Mouse (Mus musculus) lung, embryonic 15.5 days (tissue): Measurements from ENCODE around the gene Cdc73. TPM values are rescaled to one million over a fixed set of nuclear protein-coding genes. Genes with fewer than 3 reads are reported as not detected.
"Not testable (repeated sequence)": the region's sequence is repeated elsewhere in the genome, so short reads cannot be mapped to it uniquely, and the experiment has no call there.

Experiments used
- ATAC-seq: fragments of 200-750 bp; cut with Nextera tagmentation; 2 replicates; pipeline ENCODE4 v1.8.0; 2017; ENCODE audit warnings: moderate number of reproducible peaks, borderline replicate concordance; ENCODE audit not compliant: low FRiP score, low TSS enrichment; ENCODE audit errors: extremely low read depth
- H3K27ac ChIP-seq: fragments of 300-500 bp; sonication (generic); 2 replicates; pipeline ENCODE4 v1.5.1; 2015; ENCODE audit warnings: moderate library complexity, mild to moderate bottlenecking, inconsistent platforms
- H3K27me3 ChIP-seq: fragments of 300-500 bp; sonication (generic); 2 replicates; pipeline ENCODE4 v1.6.1; 2015; ENCODE audit warnings: inconsistent platforms
- H3K36me3 ChIP-seq: fragments of 300-500 bp; sonication (generic); 2 replicates; pipeline ENCODE4 v1.6.1; 2015; ENCODE audit warnings: inconsistent platforms
- H3K4me1 ChIP-seq: fragments of 300-500 bp; sonication (generic); 2 replicates; pipeline ENCODE4 v1.6.1; 2015; ENCODE audit warnings: inconsistent platforms
- H3K4me2 ChIP-seq: fragments of 300-500 bp; sonication (generic); 2 replicates; pipeline ENCODE4 v1.6.1; 2015; ENCODE audit warnings: inconsistent platforms, mild to moderate bottlenecking, moderate library complexity
- H3K4me3 ChIP-seq: fragments of 300-500 bp; sonication (generic); 2 replicates; pipeline ENCODE4 v1.5.1; 2015; ENCODE audit warnings: mild to moderate bottlenecking, inconsistent platforms
- H3K9ac ChIP-seq: fragments of 300-500 bp; sonication (generic); 2 replicates; pipeline ENCODE4 v1.6.1; 2015; ENCODE audit warnings: inconsistent platforms
- H3K9me3 ChIP-seq: fragments of 300-500 bp; sonication (generic); 2 replicates; pipeline ENCODE4 v1.6.1; 2016; ENCODE audit warnings: inconsistent platforms
- WGBS: fragments of 180-500 bp; shearing (Covaris S2); methylation state at CpG from one replicate; pipeline ENCODE4 v1.1.7; 2015; 5-methylcytosine and 5-hydroxymethylcytosine counted together
- polyA plus RNA-seq: library from polyadenylated mRNA; unstranded; fragments of >200 nt; fragmentation: Nextera tagmentation; extraction: Ambion mirVana; gene quantifications from 2 replicates; pipeline ENCODE4 v1.2.1, GENCODE M21; 2015

The Cdc73 gene
- polyA plus RNA-seq, 1 experiment from 2014 or later = 32.3 TPM

- 79% methylated on average over 5 of the region's 5 CpGs for WGBS
- Histone ChIP-seq H3K27ac (no peak overlapping the region), H3K9me3 (no peaks in the 10 kb centered on the region), H3K27me3 (no peaks in the 10 kb centered on the region), H3K4me3 (no peak overlapping the region), H3K4me2 (no peak overlapping the region), H3K36me3 (no peaks in the 10 kb centered on the region), H3K4me1 (no peaks in the 10 kb centered on the region), H3K9ac (no peak overlapping the region)
- no peak for ATAC-seq
Measured at GRCm38 (mm10) chr1:143724456-143725064, 21.9 kb upstream of the Cdc73 start.

GRCm38 (mm10) chr1:143716038-143716437 lies 13.3 kb upstream of the Cdc73 start, which contains the start of gene Glrx2:
Gene Glrx2, plus strand, starts transcription at chr1:143716338.
- not testable (repeated sequence) for H3K9ac ChIP-seq, H3K4me2 ChIP-seq, H3K27me3 ChIP-seq, H3K36me3 ChIP-seq, H3K4me1 ChIP-seq, H3K4me3 ChIP-seq, H3K27ac ChIP-seq, ATAC-seq, H3K9me3 ChIP-seq
- WGBS = no CpG with 5 or more reads among the region's 2 CpGs

GRCm38 (mm10) chr1:143710627-143710976 lies 7.9 kb upstream of the Cdc73 start:
- Histone ChIP-seq H3K9ac (no peak overlapping the region), H3K4me2 (no peak overlapping the region), H3K4me1 (no peaks in the 10 kb centered on the region), H3K36me3 (no peaks in the 10 kb centered on the region), H3K27ac (no peak overlapping the region), H3K9me3 (no peaks in the 10 kb centered on the region), H3K4me3 (no peak overlapping the region), H3K27me3 (no peaks in the 10 kb centered on the region)
- no peak for ATAC-seq
- 39% methylated on average over 5 of the region's 5 CpGs for WGBS

GRCm38 (mm10) chr1:143709966-143710626 lies 7.4 kb upstream of the Cdc73 start:
- Histone ChIP-seq H3K36me3 (no peaks in the 10 kb centered on the region), H3K9ac (no peak overlapping the region), H3K4me2 (no peak overlapping the region)

GRCm38 (mm10) chr1:143708361-143708760 lies 5.7 kb upstream of the Cdc73 start:
- Histone ChIP-seq H3K4me2 (no peak overlapping the region), H3K27ac (no peak overlapping the region), H3K36me3 (no peaks in the 10 kb centered on the region), H3K27me3 (no peaks in the 10 kb centered on the region), H3K9ac (no peak overlapping the region), H3K9me3 (no peaks in the 10 kb centered on the region), H3K4me1 (no peaks in the 10 kb centered on the region), H3K4me3 (no peak overlapping the region)
- no peak for ATAC-seq
- 64% methylated on average over 6 of the region's 6 CpGs for WGBS

More at GRCm38 (mm10) chr1:143709966-143710626, 7.4 kb upstream of the Cdc73 start:
- Histone ChIP-seq H3K27me3 (no peaks in the 10 kb centered on the region), H3K4me3 (no peak overlapping the region), H3K27ac (no peak overlapping the region), H3K9me3 (no peaks in the 10 kb centered on the region), H3K4me1 (no peaks in the 10 kb centered on the region)
- no peak for ATAC-seq
- WGBS = 65% methylated on average over 7 of the region's 7 CpGs

GRCm38 (mm10) chr1:143707006-143707405 lies 4.3 kb upstream of the Cdc73 start:
- Histone ChIP-seq H3K27ac (no peak overlapping the region), H3K9ac (no peak overlapping the region), H3K4me2 (no peak overlapping the region), H3K4me3 (no peak overlapping the region), H3K36me3 (no peaks in the 10 kb centered on the region), H3K9me3 (no peaks in the 10 kb centered on the region), H3K27me3 (no peaks in the 10 kb centered on the region), H3K4me1 (no peaks in the 10 kb centered on the region)
- ATAC-seq = no peak
- WGBS = 53% methylated on average over 4 of the region's 4 CpGs

GRCm38 (mm10) chr1:143702141-143702740 lies 452 bp downstream of the Cdc73 start:
- peak; percentile 80 for ATAC-seq
- WGBS = under 1% methylated on average over 43 of the region's 48 CpGs

GRCm38 (mm10) chr1:143701736-143702135 lies 957 bp downstream of the Cdc73 start:
- Histone ChIP-seq H3K4me1 (no peaks in the 10 kb centered on the region), H3K27me3 (no peaks in the 10 kb centered on the region), H3K4me2 (peak overlapping the region; percentile 68), H3K9me3 (no peaks in the 10 kb centered on the region), H3K9ac (peak overlapping the region; percentile 92), H3K27ac (peak overlapping the region; percentile 96), H3K36me3 (peaks cover 9% of the 10 kb centered on the region; the same call in 1 of the 2 replicates), H3K4me3 (peak overlapping the region; percentile 85)
- no peak for ATAC-seq
- WGBS = under 1% methylated on average over 13 of the region's 13 CpGs

More at GRCm38 (mm10) chr1:143702141-143702740, 452 bp downstream of the Cdc73 start:
- Histone ChIP-seq H3K27me3 (no peaks in the 10 kb centered on the region), H3K9ac (peak overlapping the region; percentile 92), H3K27ac (peak overlapping the region; percentile 96), H3K4me1 (no peaks in the 10 kb centered on the region), H3K36me3 (peaks cover 6% of the 10 kb centered on the region; the same call in 1 of the 2 replicates), H3K4me3 (peak overlapping the region; percentile 85), H3K9me3 (no peaks in the 10 kb centered on the region), H3K4me2 (peak overlapping the region; percentile 68)

- H3K27ac ChIP-seq = no peak overlapping the region
- peaks cover 51% of the 10 kb centered on the region for H3K36me3 ChIP-seq
- H3K4me3 ChIP-seq = no peak overlapping the region
- no peaks in the 10 kb centered on the region for H3K27me3 ChIP-seq
- no peak for ATAC-seq
- no peak overlapping the region for H3K9ac ChIP-seq
- no peaks in the 10 kb centered on the region for H3K9me3 ChIP-seq
- 88% methylated on average over 3 of the region's 3 CpGs for WGBS
- H3K4me2 ChIP-seq = no peak overlapping the region
- no peaks in the 10 kb centered on the region for H3K4me1 ChIP-seq
Measured at GRCm38 (mm10) chr1:143684849-143685248, 17.8 kb downstream of the Cdc73 start.

- no peak for ATAC-seq
- no peak overlapping the region for H3K27ac ChIP-seq
- no peak overlapping the region for H3K4me2 ChIP-seq
- no peaks in the 10 kb centered on the region for H3K27me3 ChIP-seq
- H3K4me3 ChIP-seq = no peak overlapping the region
- no peak overlapping the region for H3K9ac ChIP-seq
- peaks cover 40% of the 10 kb centered on the region for H3K36me3 ChIP-seq
- WGBS = 95% methylated on average over 5 of the region's 5 CpGs
- no peaks in the 10 kb centered on the region for H3K9me3 ChIP-seq
- H3K4me1 ChIP-seq = no peaks in the 10 kb centered on the region
Measured at GRCm38 (mm10) chr1:143681108-143681507, 21.6 kb downstream of the Cdc73 start.

- Histone ChIP-seq H3K4me1 (no peaks in the 10 kb centered on the region), H3K9me3 (no peaks in the 10 kb centered on the region), H3K9ac (no peak overlapping the region), H3K36me3 (peaks cover 28% of the 10 kb centered on the region), H3K27me3 (no peaks in the 10 kb centered on the region), H3K27ac (no peak overlapping the region), H3K4me3 (no peak overlapping the region), H3K4me2 (no peak overlapping the region)
- ATAC-seq = no peak
- WGBS = 91% methylated on average over 4 of the region's 4 CpGs
Measured at GRCm38 (mm10) chr1:143675734-143676361, 26.8 kb downstream of the Cdc73 start.

GRCm38 (mm10) chr1:143664786-143665185 lies 37.9 kb downstream of the Cdc73 start:
- WGBS = 97% methylated on average over 4 of the region's 4 CpGs
- H3K4me2 ChIP-seq, H3K27me3 ChIP-seq, ATAC-seq, H3K27ac ChIP-seq, H3K4me1 ChIP-seq, H3K9ac ChIP-seq, H3K9me3 ChIP-seq, H3K4me3 ChIP-seq: not testable (repeated sequence)
- H3K36me3 ChIP-seq = peaks cover 24% of the 10 kb centered on the region
